Mouse (Mus musculus) intestine, embryonic 16.5 days (tissue): ENCODE measurements around the gene Tpst1. TPM values are rescaled to one million over a fixed set of nuclear protein-coding genes. Genes with fewer than 3 reads are reported as not detected.

Experiments used
- ATAC-seq: fragments of 200-750 bp; cut with Nextera tagmentation; 2 replicates; pipeline ENCODE4 v1.8.0; 2017; ENCODE audit warnings: moderate TSS enrichment, moderate library complexity
- H3K27ac ChIP-seq: fragments of 300-500 bp; sonication (generic); 2 replicates; pipeline ENCODE4 v1.5.1; 2014; ENCODE audit warnings: mild to moderate bottlenecking, low read length
- H3K27me3 ChIP-seq: fragments of 300-500 bp; sonication (generic); replicated peaks from 2 replicates; pipeline ENCODE4 v1.6.1; 2014; ENCODE audit warnings: low read length, control low read depth, mixed read lengths; ENCODE audit not compliant: control insufficient read depth, insufficient read depth
- H3K36me3 ChIP-seq: fragments of 300-500 bp; sonication (generic); 2 replicates; pipeline ENCODE4 v1.6.1; 2014; ENCODE audit warnings: low read length, control low read depth; ENCODE audit not compliant: control insufficient read depth, insufficient read depth
- H3K4me1 ChIP-seq: fragments of 300-500 bp; sonication (generic); 2 replicates; pipeline ENCODE4 v1.6.1; 2014; ENCODE audit warnings: low read length, control low read depth, mixed read lengths; ENCODE audit not compliant: control insufficient read depth, insufficient read depth
- H3K4me2 ChIP-seq: fragments of 300-500 bp; sonication (generic); 2 replicates; pipeline ENCODE4 v1.6.1; 2014; ENCODE audit warnings: low read depth, low read length, control low read depth
- H3K4me3 ChIP-seq: fragments of 300-500 bp; sonication (generic); 2 replicates; pipeline ENCODE4 v1.5.1; 2014; ENCODE audit warnings: mild to moderate bottlenecking, low read length
- H3K9ac ChIP-seq: fragments of 300-500 bp; sonication (generic); 2 replicates; pipeline ENCODE4 v1.6.1; 2014; ENCODE audit warnings: low read depth, low read length
- H3K9me3 ChIP-seq: fragments of 300-500 bp; sonication (generic); 2 replicates; pipeline ENCODE4 v1.6.1; 2016; ENCODE audit warnings: low read length, control low read depth; ENCODE audit not compliant: control insufficient read depth
- WGBS: fragments of 180-500 bp; shearing (Covaris S2); extraction: QIAGEN DNeasy Blood & Tissue Kit; methylation state at CpG from one replicate; pipeline ENCODE4 v1.1.7; 2014; 5-methylcytosine and 5-hydroxymethylcytosine counted together
- polyA plus RNA-seq: library from polyadenylated mRNA; unstranded; fragments of >200 nt; fragmentation: Nextera tagmentation; extraction: Ambion mirVana; gene quantifications from 2 replicates; pipeline ENCODE4 v1.2.1, GENCODE M21; 2015

Tpst1 gene
- polyA plus RNA-seq, 1 experiment from 2014 or later: 51.7 TPM

GRCm38 (mm10) chr5:130120904-130121303 is 47.8 kb downstream of the Tpst1 start:
- H3K9ac ChIP-seq: no peak overlapping the region
- peak; percentile 80 for ATAC-seq
- no peaks in the 10 kb centered on the region for H3K9me3 ChIP-seq
- no peaks in the 10 kb centered on the region for H3K4me1 ChIP-seq
- no peak overlapping the region for H3K4me2 ChIP-seq
- no peak overlapping the region for H3K4me3 ChIP-seq
- H3K36me3 ChIP-seq: no peaks in the 10 kb centered on the region
- no peak overlapping the region for H3K27ac ChIP-seq
- 51% methylated on average over 6 of the region's 6 CpGs for WGBS
- H3K27me3 ChIP-seq: no peaks in the 10 kb centered on the region

GRCm38 (mm10) chr5:130122355-130122754 is 49.2 kb downstream of the Tpst1 start:
- no peak for ATAC-seq
- no peak overlapping the region for H3K4me3 ChIP-seq
- 93% methylated on average over 2 of the region's 2 CpGs for WGBS
- no peaks in the 10 kb centered on the region for H3K36me3 ChIP-seq
- no peak overlapping the region for H3K9ac ChIP-seq
- no peaks in the 10 kb centered on the region for H3K27me3 ChIP-seq
- no peak overlapping the region for H3K27ac ChIP-seq
- H3K4me2 ChIP-seq: no peak overlapping the region
- H3K4me1 ChIP-seq: no peaks in the 10 kb centered on the region
- H3K9me3 ChIP-seq: no peaks in the 10 kb centered on the region

GRCm38 (mm10) chr5:130124271-130124670 is 51.1 kb downstream of the Tpst1 start:
- H3K4me3 ChIP-seq: no peak overlapping the region
- no peak overlapping the region for H3K9ac ChIP-seq
- H3K27ac ChIP-seq: no peak overlapping the region
- no peak for ATAC-seq
- H3K36me3 ChIP-seq: no peaks in the 10 kb centered on the region
- no peaks in the 10 kb centered on the region for H3K9me3 ChIP-seq
- no peaks in the 10 kb centered on the region for H3K27me3 ChIP-seq
- WGBS: 75% methylated on average over 5 of the region's 5 CpGs
- H3K4me2 ChIP-seq: no peak overlapping the region
- no peaks in the 10 kb centered on the region for H3K4me1 ChIP-seq

GRCm38 (mm10) chr5:130128686-130129523 is 55.8 kb downstream of the Tpst1 start:
- no peak overlapping the region for H3K27ac ChIP-seq
- no peaks in the 10 kb centered on the region for H3K36me3 ChIP-seq
- no peak for ATAC-seq

GRCm38 (mm10) chr5:130129524-130129793 is 56.3 kb downstream of the Tpst1 start:
- no peak overlapping the region for H3K4me2 ChIP-seq
- H3K4me3 ChIP-seq: no peak overlapping the region
- H3K9ac ChIP-seq: no peak overlapping the region
- H3K9me3 ChIP-seq: no peaks in the 10 kb centered on the region
- no peak for ATAC-seq
- H3K27me3 ChIP-seq: no peaks in the 10 kb centered on the region
- H3K27ac ChIP-seq: no peak overlapping the region
- 79% methylated on average over 5 of the region's 5 CpGs for WGBS
- no peaks in the 10 kb centered on the region for H3K36me3 ChIP-seq
- H3K4me1 ChIP-seq: no peaks in the 10 kb centered on the region

More at GRCm38 (mm10) chr5:130128686-130129523, 55.8 kb downstream of the Tpst1 start:
- Histone ChIP-seq H3K9me3 (no peaks in the 10 kb centered on the region), H3K9ac (no peak overlapping the region), H3K4me1 (no peaks in the 10 kb centered on the region), H3K4me2 (no peak overlapping the region), H3K27me3 (no peaks in the 10 kb centered on the region), H3K4me3 (no peak overlapping the region)
- WGBS: 70% methylated on average over 10 of the region's 11 CpGs

GRCm38 (mm10) chr5:130136597-130136996 is 63.5 kb downstream of the Tpst1 start:
- Histone ChIP-seq H3K4me2 (no peak overlapping the region), H3K27me3 (no peaks in the 10 kb centered on the region), H3K36me3 (no peaks in the 10 kb centered on the region), H3K27ac (no peak overlapping the region), H3K9ac (no peak overlapping the region), H3K9me3 (no peaks in the 10 kb centered on the region), H3K4me3 (no peak overlapping the region), H3K4me1 (no peaks in the 10 kb centered on the region)
- 92% methylated on average over 13 of the region's 13 CpGs for WGBS
- ATAC-seq: no peak

GRCm38 (mm10) chr5:130139393-130139792 is 66.3 kb downstream of the Tpst1 start:
- no peaks in the 10 kb centered on the region for H3K36me3 ChIP-seq
- no peak overlapping the region for H3K4me2 ChIP-seq
- H3K9ac ChIP-seq: no peak overlapping the region
- H3K9me3 ChIP-seq: no peaks in the 10 kb centered on the region
- no peak overlapping the region for H3K4me3 ChIP-seq
- ATAC-seq: no peak
- H3K27ac ChIP-seq: no peak overlapping the region
- WGBS: 23% methylated on average over 8 of the region's 8 CpGs
- H3K4me1 ChIP-seq: peaks cover 6% of the 10 kb centered on the region; the same call in 1 of the 2 replicates
- no peaks in the 10 kb centered on the region for H3K27me3 ChIP-seq

GRCm38 (mm10) chr5:130141138-130141537 is 68.0 kb downstream of the Tpst1 start:
- 83% methylated on average over 5 of the region's 5 CpGs for WGBS
- no peak overlapping the region for H3K9ac ChIP-seq
- H3K27ac ChIP-seq: no peak overlapping the region
- no peak overlapping the region for H3K4me2 ChIP-seq
- no peak for ATAC-seq
- H3K4me3 ChIP-seq: no peak overlapping the region
- H3K27me3 ChIP-seq: no peaks in the 10 kb centered on the region
- no peaks in the 10 kb centered on the region for H3K36me3 ChIP-seq
- H3K9me3 ChIP-seq: no peaks in the 10 kb centered on the region
- peaks cover 11% of the 10 kb centered on the region for H3K4me1 ChIP-seq

- no peak overlapping the region for H3K9ac ChIP-seq
- no peak overlapping the region for H3K4me3 ChIP-seq
- H3K4me1 ChIP-seq: peaks cover 11% of the 10 kb centered on the region
- WGBS: 41% methylated on average over 4 of the region's 4 CpGs
- no peaks in the 10 kb centered on the region for H3K9me3 ChIP-seq
- ATAC-seq: no peak
- no peaks in the 10 kb centered on the region for H3K27me3 ChIP-seq
- H3K36me3 ChIP-seq: no peaks in the 10 kb centered on the region
- 0 out of 2 replicates have a peak overlapping the region, but pooled peaks have one; percentile 19 for H3K27ac ChIP-seq
- H3K4me2 ChIP-seq: no peak overlapping the region
These were observed 68.9 kb downstream of the Tpst1 start for GRCm38 (mm10) chr5:130142041-130142440.

GRCm38 (mm10) chr5:130143101-130143500 is 70.0 kb downstream of the Tpst1 start:
- Histone ChIP-seq H3K4me3 (no peak overlapping the region), H3K36me3 (no peaks in the 10 kb centered on the region), H3K27me3 (no peaks in the 10 kb centered on the region), H3K9ac (no peak overlapping the region), H3K9me3 (no peaks in the 10 kb centered on the region), H3K4me1 (peaks cover 11% of the 10 kb centered on the region), H3K4me2 (no peak overlapping the region), H3K27ac (no peak overlapping the region)
- WGBS: 91% methylated on average over 7 of the region's 7 CpGs
- no peak for ATAC-seq
